Mouse (Mus musculus): ENCODE results near the gene Ulk3.

- TF ChIP-seq POLR2A (IDR thresholded peaks at IDR 0.05; ENCODE audit: low read depth, low read length) (no peak), CTCF (IDR thresholded peaks at IDR 0.05; ENCODE audit: extremely low read depth, insufficient read length, insufficient replicate concordance, low read depth, low read length) (no peak)
These were observed 20.8 kb upstream of the Ulk3 start for GRCm38 (mm10) chr9:57568500-57568899.

All from small intestine, adult 2 months (tissue).